Mouse (Mus musculus) lung, postnatal 25 days (tissue): ENCODE results near the gene Alad.

Source experiments
- DNase-seq: peaks from one replicate; pipeline ENCODE4 v3.0.0; 2022; ENCODE audit warnings: low spot score

Gene Alad

DNA sequence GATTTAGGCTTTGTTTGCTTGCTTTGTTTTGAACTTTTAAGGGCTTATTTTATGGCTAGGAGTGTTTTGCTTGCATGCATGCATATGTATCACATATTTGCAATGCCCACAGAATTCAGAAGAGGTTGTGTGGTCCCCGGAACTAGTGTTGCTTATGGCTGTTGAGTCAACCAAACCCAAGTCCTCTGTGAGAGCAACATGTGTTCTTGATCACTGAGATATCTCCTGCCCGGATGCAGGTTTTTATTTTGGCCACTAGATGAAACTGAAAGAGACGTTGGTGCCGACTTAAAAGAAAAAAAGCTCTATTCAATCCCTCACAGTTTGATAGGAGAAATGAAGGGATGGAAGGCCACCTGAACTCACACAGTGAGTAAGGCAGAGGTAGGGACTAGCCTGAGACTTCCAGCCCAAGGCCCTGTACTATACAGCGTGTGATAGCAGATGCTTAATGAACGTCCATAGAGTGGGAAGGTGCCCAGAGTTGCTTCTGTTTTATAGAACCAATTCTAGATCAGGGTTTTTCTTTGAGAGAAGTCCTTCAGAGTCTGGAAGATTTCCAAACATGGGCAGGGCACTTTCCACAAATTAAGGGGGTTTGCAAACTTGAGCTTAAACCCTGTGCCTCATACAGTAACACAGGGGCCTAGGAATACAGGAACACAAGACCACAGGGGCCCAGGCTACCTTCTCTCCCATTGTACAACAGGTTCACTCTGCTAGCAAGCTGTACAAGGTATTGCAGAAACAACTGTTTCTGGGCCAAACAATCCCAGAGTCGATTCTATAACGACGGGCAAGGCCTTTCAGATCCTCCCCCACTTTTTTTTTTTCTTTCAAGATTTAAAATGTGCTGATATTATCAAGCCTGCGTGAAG is 1.9 kb downstream of the Alad start:
- DNase-seq, result no peak

DNA sequence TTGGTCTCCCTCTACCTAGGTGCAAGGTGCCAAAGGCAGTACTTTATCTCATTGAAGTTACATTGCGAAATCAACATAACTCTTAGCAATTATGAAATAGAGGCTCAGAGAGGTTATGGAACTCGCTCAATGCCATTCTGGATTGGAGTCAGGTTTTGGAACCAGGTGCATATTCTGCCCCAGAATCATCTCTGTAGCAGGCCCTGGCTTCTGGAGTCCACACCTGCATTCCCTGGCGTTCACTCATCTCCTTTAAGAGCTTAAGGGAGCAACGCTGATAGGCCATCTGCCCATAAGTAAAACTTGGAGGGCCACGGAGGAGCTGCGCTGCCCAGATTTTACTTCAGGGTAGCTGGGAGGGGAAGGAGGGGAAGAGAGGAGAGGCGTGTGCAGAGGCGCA is 2.7 kb downstream of the Alad start:
- peak; percentile 77 for DNase-seq

DNA sequence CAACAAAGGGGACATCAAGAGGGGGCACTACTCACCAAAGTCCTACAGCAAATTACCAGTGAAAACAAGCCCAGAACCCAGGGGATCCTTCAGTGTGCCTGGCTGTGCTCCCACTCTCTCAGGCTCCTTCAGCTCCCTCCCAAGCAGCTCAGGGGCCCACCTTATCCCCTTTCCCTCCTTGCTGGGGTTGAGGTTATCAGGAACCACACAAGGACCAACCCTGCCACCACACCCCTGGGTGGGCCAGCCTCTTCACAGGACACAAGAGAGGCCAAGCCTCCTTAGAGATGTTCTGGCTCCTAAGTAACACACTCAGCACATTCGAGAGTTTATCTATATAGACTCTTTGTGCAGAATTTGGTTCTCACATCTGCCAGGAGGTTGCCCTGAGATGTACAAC is 3.1 kb downstream of the Alad start:
- no peak for DNase-seq

DNA sequence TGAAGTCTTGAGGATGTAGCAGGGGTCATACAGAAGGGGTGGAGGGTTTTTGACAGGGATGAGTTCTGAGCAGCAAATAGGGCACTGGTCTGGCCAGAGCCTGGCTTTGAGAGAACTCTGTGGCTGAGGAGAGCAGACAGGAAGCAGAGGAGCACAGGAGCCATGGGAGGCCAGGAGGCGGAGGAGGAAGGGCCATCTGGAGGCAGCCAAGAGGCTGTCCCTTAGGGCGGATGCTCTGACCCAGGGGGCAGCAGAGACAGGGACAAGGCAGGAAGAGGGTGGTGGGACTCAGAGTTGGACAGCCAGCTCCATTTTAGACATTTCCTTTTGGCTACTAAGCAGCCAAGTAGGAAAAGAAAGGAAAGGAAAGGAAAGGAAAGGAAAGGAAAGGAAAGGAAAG is 3.6 kb downstream of the Alad start:
- DNase-seq, result peak; percentile 66

DNA sequence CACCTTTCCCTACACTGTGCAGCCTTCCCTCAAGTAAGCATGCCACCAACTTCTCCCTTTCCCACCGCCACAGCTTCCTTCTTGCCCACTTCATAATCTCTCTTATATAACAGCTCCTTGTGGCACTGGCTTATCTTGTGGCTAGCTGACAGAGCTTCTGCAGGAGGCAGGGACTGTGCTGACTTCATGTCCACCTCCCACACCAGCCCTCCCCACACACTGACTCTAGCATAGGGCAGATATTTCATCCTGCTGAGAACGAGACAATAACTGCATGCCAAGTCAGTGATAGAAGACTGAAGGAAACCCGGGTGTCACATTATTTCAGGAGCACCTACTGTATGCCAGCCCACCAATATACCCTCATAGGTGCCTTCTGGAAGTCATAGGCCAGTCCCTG is 4.2 kb downstream of the Alad start:
- no peak for DNase-seq

DNA sequence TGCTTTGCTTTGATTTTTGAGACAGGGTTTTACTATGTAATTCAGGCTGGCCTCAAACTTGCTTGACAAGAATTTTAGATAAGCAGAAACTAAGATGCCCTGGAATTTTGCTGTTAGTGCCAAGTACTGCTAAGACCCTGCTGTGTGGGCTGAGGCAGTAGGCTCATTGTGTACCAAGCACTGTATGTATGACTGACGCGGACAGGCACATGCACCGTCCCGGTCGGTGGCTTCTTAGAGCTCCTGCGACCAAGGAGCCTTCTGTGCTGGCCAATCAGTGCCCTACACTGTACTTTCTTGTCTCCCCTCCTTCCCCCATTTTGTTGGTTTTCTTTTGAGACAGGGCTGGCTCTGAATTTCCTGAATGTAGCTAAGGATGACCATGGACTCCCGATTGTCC is 4.7 kb downstream of the Alad start:
- no peak for DNase-seq

DNA sequence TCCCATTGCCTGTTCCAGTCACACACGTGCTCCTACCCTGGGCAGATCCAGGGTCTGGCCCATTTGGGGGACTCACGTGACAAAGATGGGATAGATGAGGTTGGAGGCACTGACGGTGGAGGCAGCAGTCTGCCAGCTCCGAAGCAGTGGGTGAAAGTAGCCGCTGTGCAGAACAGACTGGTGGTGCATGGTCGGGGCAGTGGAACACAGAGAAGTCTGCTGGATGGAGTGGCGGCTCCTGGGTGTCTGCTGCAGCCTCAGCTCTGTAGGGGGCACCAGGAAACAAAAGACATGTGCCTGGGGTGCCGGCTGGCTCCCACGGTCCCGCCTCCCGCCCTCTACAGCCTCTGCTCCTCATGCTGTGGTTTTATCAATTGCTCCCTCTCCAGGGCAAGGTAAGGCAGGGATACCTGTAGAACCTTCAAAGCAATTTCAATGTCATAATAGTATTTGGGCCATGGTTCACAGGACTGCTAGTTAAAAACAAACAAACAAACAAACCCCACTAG is 5.7 kb downstream of the Alad start:
- no peak for DNase-seq

DNA sequence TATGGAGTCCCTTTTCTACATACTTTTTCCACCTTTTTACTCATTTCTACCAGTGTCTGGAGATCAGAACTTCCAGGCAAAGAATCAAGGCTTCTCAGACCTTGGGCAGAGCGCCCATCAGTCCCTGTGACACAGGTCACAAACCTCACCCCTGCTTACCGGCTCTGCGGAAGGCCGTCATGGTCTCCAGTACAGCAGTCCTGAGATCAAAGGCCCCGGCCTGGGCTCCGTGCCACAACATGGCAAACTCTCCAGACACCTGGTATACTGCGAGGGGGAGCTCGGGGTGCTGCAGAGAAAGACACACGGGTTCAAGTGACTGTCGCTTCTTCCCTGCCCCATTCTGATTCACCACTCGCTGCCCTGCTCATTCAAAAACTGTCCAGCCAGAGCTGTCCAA is 9.8 kb downstream of the Alad start:
- no peak for DNase-seq

DNA sequence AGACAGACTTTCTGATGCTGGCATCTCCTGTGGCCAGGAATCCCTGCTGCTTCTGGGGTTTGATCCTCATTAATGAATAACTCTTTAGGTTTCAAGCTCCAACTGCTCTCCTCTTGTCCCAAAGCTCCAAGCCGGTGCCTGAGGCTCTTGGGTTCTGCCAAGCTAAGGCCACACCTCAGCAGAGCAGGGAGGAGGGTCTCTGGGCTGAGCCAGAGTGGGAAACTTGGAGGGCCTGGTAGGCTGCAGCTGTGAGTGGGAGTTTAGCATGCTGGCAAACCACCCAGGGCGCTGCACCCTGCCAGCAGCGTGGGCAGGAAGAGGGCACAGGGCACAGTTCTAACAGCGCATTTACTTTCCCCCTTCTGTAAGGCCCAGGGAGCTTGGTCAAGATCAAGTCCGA is 10.9 kb downstream of the Alad start:
- no peak for DNase-seq

DNA sequence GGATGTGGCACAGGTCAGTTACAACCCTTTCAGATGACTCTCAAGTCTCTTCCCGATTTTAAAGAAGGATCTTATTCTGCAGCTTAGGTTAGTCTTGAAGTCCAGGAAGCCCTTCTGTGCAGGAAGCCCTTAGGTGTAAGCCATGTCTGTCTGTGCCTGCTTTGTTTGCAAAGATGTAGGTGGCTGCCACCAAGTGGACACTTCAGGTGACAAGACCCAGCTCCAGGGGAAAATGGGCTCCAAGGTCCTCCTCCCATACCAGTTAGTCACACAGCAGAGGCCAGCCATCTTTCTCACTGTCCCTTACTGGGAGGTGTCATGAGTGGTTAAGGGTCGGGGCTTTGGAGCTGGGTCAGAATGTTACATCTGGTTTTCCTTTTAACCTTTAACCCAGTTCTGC is 12.9 kb downstream of the Alad start:
- DNase-seq, result no peak

DNA sequence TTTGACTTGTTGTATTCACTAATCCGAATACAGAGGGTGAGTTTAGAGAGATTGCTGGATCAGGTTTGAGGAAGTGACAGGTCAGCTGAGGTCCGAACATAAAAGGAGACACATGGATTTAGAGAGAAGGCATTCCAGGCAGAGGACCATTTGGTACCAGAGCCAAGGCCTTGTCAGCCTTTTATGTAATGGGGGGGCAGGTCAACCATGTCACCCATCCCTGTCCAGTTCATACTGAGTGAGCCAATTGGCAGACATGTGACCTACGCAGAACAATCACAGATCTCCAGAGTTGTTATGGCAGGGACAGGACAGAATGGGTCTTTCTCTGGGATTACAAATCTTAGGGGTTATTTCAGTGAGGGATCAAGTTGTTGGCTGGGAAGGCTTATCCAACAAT is 13.7 kb downstream of the Alad start:
- DNase-seq, result no peak

DNA sequence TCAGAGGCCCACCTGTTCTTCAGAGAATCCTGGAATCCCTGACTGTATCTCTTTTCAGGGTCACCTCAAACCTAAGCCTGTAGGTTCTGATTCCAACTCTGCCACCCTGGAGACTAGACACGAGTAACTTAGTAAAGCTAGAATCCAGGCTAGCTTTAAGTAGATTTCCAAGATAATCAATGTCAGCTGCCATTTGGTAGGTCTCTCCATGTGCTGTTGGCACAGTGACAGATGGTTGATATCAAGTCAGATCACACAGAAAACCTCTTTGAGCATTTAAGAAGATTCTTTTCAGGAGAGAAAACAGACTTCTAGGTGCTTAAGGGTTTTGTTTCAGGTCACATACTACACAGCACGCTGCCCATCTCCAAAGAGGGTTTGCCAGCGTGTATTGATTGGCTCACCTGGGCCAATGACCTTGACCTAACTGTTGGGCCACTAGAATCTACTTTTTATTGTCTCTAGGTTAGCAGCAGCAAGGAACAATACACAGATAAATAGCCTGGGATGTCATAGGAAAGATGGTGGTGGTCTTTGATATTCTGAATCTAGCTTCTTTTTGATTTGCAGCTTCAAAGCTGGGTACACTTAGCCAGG is 16.2 kb downstream of the Alad start, which contains the start of gene Hdhd3:
TSS of gene Hdhd3 (minus strand) at position 94 of the 597 bp plus-strand sequence.
- no peak for DNase-seq

DNA sequence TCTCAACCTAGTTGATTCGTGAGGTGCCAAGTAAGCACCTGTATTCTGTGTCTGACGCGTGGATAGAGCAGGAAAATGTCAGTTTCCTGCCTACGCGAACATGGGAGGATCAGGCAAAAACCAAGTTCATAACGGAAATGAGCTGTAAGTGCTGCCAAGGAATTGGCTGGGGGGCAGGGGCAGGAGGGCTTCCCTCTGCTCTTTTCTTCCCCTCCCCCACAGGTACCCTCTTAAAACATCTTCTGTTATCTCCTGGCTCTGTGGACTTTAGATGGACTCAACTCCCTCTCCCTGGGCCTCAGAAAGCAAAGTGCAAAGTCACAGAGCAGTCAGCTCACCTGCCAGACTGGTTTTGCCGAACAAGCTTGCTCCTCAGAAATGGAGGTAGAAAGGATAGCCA is 16.7 kb downstream of the Alad start:
- no peak for DNase-seq

DNA sequence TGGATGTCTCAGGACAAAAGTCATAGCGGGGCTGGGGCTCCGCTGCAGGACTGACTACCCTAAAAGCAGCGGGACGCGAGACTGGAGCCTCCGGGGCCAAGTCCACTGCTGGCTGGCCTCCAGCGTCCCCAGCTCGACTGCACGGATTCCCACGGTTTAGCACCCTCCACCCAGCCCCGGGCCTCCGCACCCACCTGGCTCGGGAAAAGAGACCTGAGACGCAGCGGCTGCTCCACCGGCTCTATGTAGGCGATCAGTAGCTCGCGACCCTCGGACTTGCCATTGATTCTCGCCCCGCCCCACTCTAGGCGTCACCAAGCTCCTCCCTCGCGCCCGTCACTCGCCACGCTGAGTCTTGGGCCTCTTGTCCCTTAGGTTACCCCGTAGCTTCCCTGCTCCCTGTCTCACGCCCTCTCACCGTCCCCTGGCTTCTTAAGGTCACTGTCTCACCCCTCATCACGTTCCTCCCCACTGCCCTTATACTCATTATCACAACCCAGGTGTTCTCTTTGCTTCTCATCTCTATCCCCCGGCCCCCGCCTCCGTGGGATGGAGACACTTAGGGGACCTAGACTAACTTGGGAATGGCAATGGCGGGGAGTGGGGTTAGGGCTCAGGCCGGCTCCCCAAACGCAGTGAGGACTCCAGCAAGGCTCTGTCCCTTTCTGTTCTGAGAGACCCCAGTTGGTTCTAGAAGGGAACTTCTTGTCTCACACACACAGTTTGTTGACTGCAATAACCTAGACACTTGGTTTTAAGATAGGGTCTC is 17.6 kb downstream of the Alad start:
- DNase-seq, result peak; percentile 92

DNA sequence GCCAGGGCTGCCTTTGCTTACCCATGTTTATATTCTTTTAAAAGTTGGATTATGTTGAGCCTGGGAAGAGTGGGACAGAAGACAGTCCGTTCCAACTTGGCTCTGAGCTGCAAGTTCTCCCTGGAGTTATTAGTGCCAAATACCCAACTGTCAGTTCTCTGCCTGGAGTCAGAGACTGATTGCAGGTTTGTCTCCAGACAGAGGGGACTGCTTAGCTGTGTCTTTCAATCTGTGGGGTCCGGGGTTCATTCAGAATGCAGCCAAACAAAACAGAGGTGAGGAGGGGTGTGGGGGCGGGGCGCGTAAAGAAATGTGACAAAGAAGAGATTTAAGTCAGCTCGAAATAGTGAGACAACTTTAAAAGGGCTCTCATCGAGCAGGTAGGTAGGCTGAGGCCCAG is 18.2 kb downstream of the Alad start:
- DNase-seq, result no peak

DNA sequence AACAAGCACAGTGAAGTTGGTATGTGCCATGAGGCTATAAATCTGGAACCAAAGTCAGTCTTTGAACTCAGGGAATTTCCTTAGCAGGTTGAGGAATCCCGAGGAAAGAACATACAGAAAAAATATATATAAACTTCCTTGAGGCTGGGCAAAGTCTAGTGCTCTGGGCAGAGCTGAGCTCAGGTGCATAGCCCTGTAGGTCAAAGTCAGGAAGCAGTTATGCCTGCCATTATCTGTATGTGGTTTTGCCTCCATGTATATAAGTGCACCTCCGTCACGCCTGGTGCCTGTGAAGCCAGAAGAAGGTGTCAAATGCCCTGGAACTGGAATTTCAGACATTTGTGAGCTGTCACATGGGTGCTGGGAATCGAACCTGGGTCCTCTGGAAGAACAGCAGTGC is 18.9 kb downstream of the Alad start:
- DNase-seq, result no peak

DNA sequence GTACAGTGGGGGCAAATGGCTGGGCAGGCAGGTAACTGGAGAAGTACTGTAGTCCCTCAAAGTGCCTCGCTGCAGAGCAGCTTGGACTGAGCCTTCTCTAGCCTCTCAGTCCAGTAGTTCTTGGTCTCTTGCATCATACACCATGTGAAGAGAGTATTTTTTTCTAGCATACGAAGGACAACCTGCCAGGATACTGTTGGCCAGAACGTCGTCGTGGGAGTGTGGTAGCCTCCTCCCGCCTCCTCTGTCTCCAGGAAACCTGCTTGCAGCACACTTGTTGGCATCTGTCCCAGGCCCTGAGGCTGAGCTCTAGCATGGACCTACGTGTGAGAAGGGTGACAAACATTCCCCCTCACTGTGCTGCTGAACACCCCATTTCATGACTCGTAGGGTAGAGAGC is 22.9 kb downstream of the Alad start:
- DNase-seq, result peak; percentile 83

DNA sequence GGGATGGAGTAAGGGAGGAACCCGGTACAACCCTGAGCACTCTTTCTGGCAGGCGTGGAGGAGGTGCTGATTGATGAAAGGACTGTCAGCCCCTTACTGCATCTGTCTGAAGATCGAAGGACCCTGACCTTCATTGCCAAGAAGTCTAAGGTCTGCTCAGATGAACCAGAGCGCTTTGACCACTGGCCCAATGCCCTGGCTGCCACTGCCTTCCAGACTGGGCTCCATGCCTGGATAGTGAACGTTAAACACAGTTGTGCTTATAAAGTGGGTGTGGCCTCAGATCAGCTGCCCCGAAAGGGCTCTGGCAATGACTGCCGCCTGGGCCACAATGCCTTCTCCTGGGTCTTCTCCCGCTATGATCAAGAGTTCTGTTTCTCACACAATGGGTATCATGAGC is 23.8 kb downstream of the Alad start:
- DNase-seq, result peak; percentile 64

DNA sequence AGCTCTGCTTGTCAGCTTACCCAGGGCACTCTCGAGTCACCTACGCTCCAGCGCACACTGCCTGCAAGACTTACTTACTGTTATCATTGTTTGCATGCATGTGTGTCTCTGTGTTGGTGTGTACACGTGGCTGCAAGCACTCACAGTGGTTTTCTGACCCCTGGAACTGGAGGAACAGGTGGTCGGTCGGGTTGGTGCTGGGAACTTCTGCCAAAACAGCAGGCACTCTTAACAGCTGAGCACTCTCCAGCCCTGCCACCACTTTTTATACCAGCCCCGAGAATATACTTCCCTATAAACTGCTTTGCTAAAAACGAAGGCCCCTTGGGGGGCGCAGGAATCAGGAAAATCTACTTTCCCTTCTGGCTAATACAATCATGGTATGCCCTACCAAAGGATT is 25.5 kb downstream of the Alad start:
- DNase-seq, result no peak

DNA sequence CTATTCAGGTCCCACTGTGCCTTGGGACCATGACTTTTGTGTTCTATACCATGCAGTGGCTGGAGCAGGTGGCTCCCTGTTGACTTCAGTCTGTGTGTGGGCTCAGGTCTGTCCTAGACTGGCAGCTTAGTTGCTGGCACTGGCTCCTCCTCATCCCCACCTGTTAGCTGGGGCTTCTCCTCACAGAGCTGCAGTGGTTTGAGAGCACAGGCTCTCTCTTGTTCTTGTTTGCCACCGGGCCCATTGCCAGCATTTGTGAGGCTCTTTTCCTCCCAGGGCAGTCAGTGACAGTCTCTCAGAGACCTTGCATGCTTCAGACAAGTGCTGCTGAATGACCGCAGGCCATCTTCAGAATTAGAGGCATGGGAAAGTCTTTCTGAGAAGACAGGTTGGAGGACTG is 27.0 kb downstream of the Alad start:
- DNase-seq, result no peak

DNA sequence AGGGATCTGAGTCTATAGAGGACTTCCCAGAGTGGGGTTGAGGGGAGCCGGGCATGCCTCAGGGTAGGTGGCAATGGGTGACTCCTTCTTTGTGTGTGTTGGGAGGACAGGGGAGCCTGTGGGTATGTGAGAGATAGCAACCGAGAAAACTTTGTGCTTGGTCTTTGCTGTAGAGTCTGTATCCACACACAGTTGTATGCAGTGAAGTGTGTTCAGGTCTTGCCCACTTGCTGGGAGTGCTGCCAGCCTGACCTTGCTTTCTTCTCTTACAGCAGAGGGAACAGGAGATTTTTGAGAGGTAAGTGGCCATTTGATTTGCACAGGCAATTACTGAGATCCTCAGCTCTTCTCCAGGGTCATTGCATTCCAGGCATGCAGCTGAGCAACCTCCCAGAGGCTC is 31.8 kb downstream of the Alad start:
- no peak for DNase-seq

DNA sequence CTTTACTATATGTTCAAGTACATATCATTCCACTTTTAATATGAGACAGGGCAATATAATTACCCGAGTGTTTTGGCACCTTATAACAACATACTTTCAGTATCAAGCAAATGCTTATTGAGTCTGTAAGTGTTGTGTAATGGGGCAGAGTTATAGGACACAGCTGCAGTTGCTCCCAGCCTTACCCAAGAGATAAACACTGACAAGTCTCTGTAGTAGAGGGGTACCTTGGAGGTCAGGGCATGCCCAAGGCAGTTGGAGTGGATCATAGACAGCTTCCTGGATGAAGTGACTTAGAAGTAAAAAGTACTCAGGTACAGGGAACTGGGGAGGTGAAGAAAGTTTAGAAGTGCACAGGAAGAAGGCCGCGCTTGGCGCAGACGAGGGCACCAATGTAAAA is 32.5 kb downstream of the Alad start:
- DNase-seq, result no peak

DNA sequence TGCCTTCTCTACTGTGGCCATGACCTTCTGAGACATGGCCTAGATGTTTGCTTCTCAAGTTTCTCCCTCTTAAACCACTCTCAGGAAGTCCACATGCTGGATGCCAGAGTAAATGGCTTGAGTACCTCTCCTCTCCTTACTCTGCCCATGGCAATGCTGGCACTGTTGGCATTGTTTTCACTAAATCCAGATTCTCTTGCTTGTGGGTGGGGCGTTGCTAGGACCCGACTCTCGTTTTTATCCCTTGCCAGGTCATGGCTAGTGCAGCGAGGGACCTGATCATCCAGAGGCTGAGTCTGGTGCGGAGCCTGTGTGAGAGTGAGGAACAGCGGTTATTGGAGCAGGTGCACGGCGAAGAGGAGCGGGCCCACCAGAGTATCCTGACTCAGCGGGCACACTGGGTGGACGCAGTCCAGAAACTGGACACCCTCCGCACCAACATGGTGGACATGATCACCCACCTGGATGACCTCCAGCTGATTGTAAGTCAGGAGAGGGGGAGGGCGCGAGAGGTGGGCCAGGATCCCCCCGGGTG is 33.5 kb downstream of the Alad start:
- peak; percentile 81 for DNase-seq
